Mouse (Mus musculus) hindbrain, embryonic 14.5 days (tissue): ENCODE data around the gene Adgb. TPM values are rescaled to one million over a fixed set of nuclear protein-coding genes. Genes with fewer than 3 reads are reported as not detected.

Experiments
- ATAC-seq: fragments of 200-750 bp; cut with Nextera tagmentation; 2 replicates; pipeline ENCODE4 v1.8.0; 2017; ENCODE audit warnings: moderate number of reproducible peaks, mild to moderate bottlenecking, moderate TSS enrichment, moderate library complexity; ENCODE audit not compliant: low FRiP score
- DNase-seq: peaks from one replicate; pipeline ENCODE4 v3.0.0-alpha.2; 2015; ENCODE audit warnings: low spot score
- H3K27ac ChIP-seq: fragments of 300-500 bp; sonication (generic); 2 replicates; pipeline ENCODE4 v1.5.1; 2014; ENCODE audit warnings: mild to moderate bottlenecking, moderate library complexity
- H3K27me3 ChIP-seq: fragments of 300-500 bp; sonication (generic); 2 replicates; pipeline ENCODE4 v1.6.1; 2014; ENCODE audit warnings: mild to moderate bottlenecking, low read length, mixed read lengths; ENCODE audit not compliant: control insufficient read depth, insufficient read depth
- H3K36me3 ChIP-seq: fragments of 300-500 bp; sonication (generic); replicated peaks from 2 replicates; pipeline ENCODE4 v1.6.1; 2014; ENCODE audit not compliant: control insufficient read depth, insufficient read depth
- H3K4me1 ChIP-seq: fragments of 300-500 bp; sonication (generic); replicated peaks from 2 replicates; pipeline ENCODE4 v1.6.1; 2014; ENCODE audit warnings: antibody characterized with exemption, low read length, mixed read lengths; ENCODE audit not compliant: control insufficient read depth, insufficient read depth
- H3K4me2 ChIP-seq: fragments of 300-500 bp; sonication (generic); replicated peaks from 2 replicates; pipeline ENCODE4 v1.6.1; 2014; ENCODE audit warnings: mild to moderate bottlenecking, moderate library complexity
- H3K4me3 ChIP-seq: fragments of 300-500 bp; sonication (generic); replicated peaks from 2 replicates; pipeline ENCODE4 v1.5.1; 2014; ENCODE audit warnings: mild to moderate bottlenecking, low read length
- H3K9ac ChIP-seq: fragments of 300-500 bp; sonication (generic); 2 replicates; pipeline ENCODE4 v1.6.1; 2014
- H3K9me3 ChIP-seq: fragments of 300-500 bp; sonication (generic); 2 replicates; pipeline ENCODE4 v1.6.1; 2016; ENCODE audit warnings: low read length; ENCODE audit not compliant: control insufficient read depth
- WGBS: fragments of 180-500 bp; shearing (Covaris S2); extraction: QIAGEN DNeasy Blood & Tissue Kit; methylation state at CpG from one replicate; pipeline ENCODE4 v1.1.7; 2014; 5-methylcytosine and 5-hydroxymethylcytosine counted together
- polyA plus RNA-seq: library from polyadenylated mRNA; unstranded; fragments of >200 nt; fragmentation: Nextera tagmentation; extraction: Ambion mirVana; gene quantifications from 2 replicates; pipeline ENCODE4 v1.2.1, GENCODE M21; 2014

The Adgb gene
- polyA plus RNA-seq, 1 experiment from 2014 or later = 0.46 TPM

GRCm38 (mm10) chr10:10444841-10445466 is 27.2 kb downstream of the Adgb start:
- Histone ChIP-seq H3K9me3 (no peaks in the 10 kb centered on the region), H3K9ac (no peak overlapping the region), H3K4me1 (no peaks in the 10 kb centered on the region), H3K4me3 (no peak overlapping the region), H3K4me2 (no peak overlapping the region), H3K27me3 (no peaks in the 10 kb centered on the region), H3K36me3 (no peaks in the 10 kb centered on the region), H3K27ac (no peak overlapping the region)
- no peak for ATAC-seq
- DNase-seq = no peak
- WGBS = 61% methylated on average over 3 of the region's 3 CpGs

- Histone ChIP-seq H3K4me1 (no peaks in the 10 kb centered on the region), H3K4me2 (no peak overlapping the region), H3K27ac (no peak overlapping the region), H3K9ac (no peak overlapping the region), H3K4me3 (no peak overlapping the region), H3K9me3 (no peaks in the 10 kb centered on the region), H3K36me3 (no peaks in the 10 kb centered on the region), H3K27me3 (no peaks in the 10 kb centered on the region)
- ATAC-seq = no peak
- DNase-seq = no peak
These were observed 28.6 kb downstream of the Adgb start for GRCm38 (mm10) chr10:10443558-10443957.

GRCm38 (mm10) chr10:10435014-10435413 is 37.1 kb downstream of the Adgb start:
- Histone ChIP-seq H3K9ac (no peak overlapping the region), H3K4me1 (no peaks in the 10 kb centered on the region), H3K27me3 (no peaks in the 10 kb centered on the region), H3K27ac (no peak overlapping the region), H3K4me2 (no peak overlapping the region), H3K4me3 (no peak overlapping the region), H3K36me3 (no peaks in the 10 kb centered on the region), H3K9me3 (no peaks in the 10 kb centered on the region)
- WGBS = 76% methylated on average over 1 of the region's 1 CpGs
- peak; percentile 53 for ATAC-seq
- DNase-seq = no peak

- Histone ChIP-seq H3K9me3 (no peaks in the 10 kb centered on the region), H3K4me1 (no peaks in the 10 kb centered on the region), H3K27me3 (no peaks in the 10 kb centered on the region), H3K4me2 (no peak overlapping the region), H3K9ac (no peak overlapping the region), H3K27ac (no peak overlapping the region), H3K4me3 (no peak overlapping the region), H3K36me3 (no peaks in the 10 kb centered on the region)
- 83% methylated on average over 5 of the region's 5 CpGs for WGBS
- DNase-seq (no peak), ATAC-seq (no peak)
These were observed 42.5 kb downstream of the Adgb start for GRCm38 (mm10) chr10:10429635-10430034.

GRCm38 (mm10) chr10:10429032-10429431 is 43.1 kb downstream of the Adgb start:
- Histone ChIP-seq H3K36me3 (no peaks in the 10 kb centered on the region), H3K9me3 (no peaks in the 10 kb centered on the region), H3K4me3 (no peak overlapping the region), H3K9ac (no peak overlapping the region), H3K27ac (no peak overlapping the region), H3K4me1 (no peaks in the 10 kb centered on the region), H3K4me2 (no peak overlapping the region), H3K27me3 (no peaks in the 10 kb centered on the region)
- DNase-seq (no peak), ATAC-seq (no peak)
- 93% methylated on average over 7 of the region's 7 CpGs for WGBS

GRCm38 (mm10) chr10:10424383-10424782 is 47.7 kb downstream of the Adgb start:
- no peaks in the 10 kb centered on the region for H3K9me3 ChIP-seq
- ATAC-seq (no peak), DNase-seq (no peak)
- H3K36me3 ChIP-seq = no peaks in the 10 kb centered on the region
- no peaks in the 10 kb centered on the region for H3K4me1 ChIP-seq
- H3K27ac ChIP-seq = no peak overlapping the region
- no peak overlapping the region for H3K4me3 ChIP-seq
- no peak overlapping the region for H3K9ac ChIP-seq
- no peak overlapping the region for H3K4me2 ChIP-seq
- H3K27me3 ChIP-seq = no peaks in the 10 kb centered on the region
- WGBS = 96% methylated on average over 2 of the region's 2 CpGs

- no peak for ATAC-seq
These were observed 61.1 kb downstream of the Adgb start for GRCm38 (mm10) chr10:10411046-10411445.

GRCm38 (mm10) chr10:10408166-10408565 is 64.0 kb downstream of the Adgb start:
- Histone ChIP-seq H3K27ac (no peak overlapping the region), H3K9ac (no peak overlapping the region), H3K4me2 (no peak overlapping the region), H3K36me3 (no peaks in the 10 kb centered on the region), H3K4me1 (no peaks in the 10 kb centered on the region), H3K9me3 (no peaks in the 10 kb centered on the region), H3K4me3 (no peak overlapping the region), H3K27me3 (no peaks in the 10 kb centered on the region)
- DNase-seq = peak; percentile 83
- 49% methylated on average over 3 of the region's 3 CpGs for WGBS
- peak; percentile 88 for ATAC-seq

More at GRCm38 (mm10) chr10:10411046-10411445, 61.1 kb downstream of the Adgb start:
- peak; percentile 20 for DNase-seq
- Histone ChIP-seq H3K9me3 (no peaks in the 10 kb centered on the region), H3K9ac (no peak overlapping the region), H3K36me3 (no peaks in the 10 kb centered on the region), H3K27me3 (no peaks in the 10 kb centered on the region), H3K27ac (no peak overlapping the region), H3K4me3 (no peak overlapping the region), H3K4me1 (no peaks in the 10 kb centered on the region), H3K4me2 (no peak overlapping the region)
- WGBS = 82% methylated on average over 5 of the region's 5 CpGs

GRCm38 (mm10) chr10:10395784-10396481 is 76.2 kb downstream of the Adgb start:
- H3K4me2 ChIP-seq = no peak overlapping the region
- H3K9ac ChIP-seq = no peak overlapping the region
- no peaks in the 10 kb centered on the region for H3K36me3 ChIP-seq
- H3K4me3 ChIP-seq = no peak overlapping the region
- no peaks in the 10 kb centered on the region for H3K4me1 ChIP-seq
- no peaks in the 10 kb centered on the region for H3K9me3 ChIP-seq
- no peaks in the 10 kb centered on the region for H3K27me3 ChIP-seq
- DNase-seq = no peak
- no peak overlapping the region for H3K27ac ChIP-seq
- WGBS = 84% methylated on average over 4 of the region's 4 CpGs
- no peak for ATAC-seq
